Mouse (Mus musculus) megakaryocyte-erythroid progenitor cell, adult 5-6 weeks (primary cell): ENCODE measurements around the gene C2cd2l. TPM values are rescaled to one million over a fixed set of nuclear protein-coding genes. Genes with fewer than 3 reads are reported as not detected.
"Not testable (repeated sequence)": the region's sequence is repeated elsewhere in the genome, so short reads cannot be mapped to it uniquely, and the experiment has no call there.

Experiments used
- ATAC-seq: replicated peaks from 2 replicates; pipeline ENCODE4 v1.8.0; 2016; ENCODE audit warnings: mild to moderate bottlenecking, inconsistent platforms; ENCODE audit not compliant: severe bottlenecking, poor library complexity, low FRiP score, low TSS enrichment
- total RNA-seq, 2 experiments: library from RNA; stranded (forward) in 1 of 2; stranded (reverse) in 1 of 2; fragments of 200-1000, 215-1000 nt in 1 of 2; fragments of >200 nt in 1 of 2; fragmentation: Nextera tagmentation in 1 of 2; gene quantifications; 2 replicates each; pipeline ENCODE4 v1.2.3; 2014 to 2017

The C2cd2l gene
- total RNA-seq, 2 experiments from 2014 or later = 6.9 to 11.4 TPM

DNA sequence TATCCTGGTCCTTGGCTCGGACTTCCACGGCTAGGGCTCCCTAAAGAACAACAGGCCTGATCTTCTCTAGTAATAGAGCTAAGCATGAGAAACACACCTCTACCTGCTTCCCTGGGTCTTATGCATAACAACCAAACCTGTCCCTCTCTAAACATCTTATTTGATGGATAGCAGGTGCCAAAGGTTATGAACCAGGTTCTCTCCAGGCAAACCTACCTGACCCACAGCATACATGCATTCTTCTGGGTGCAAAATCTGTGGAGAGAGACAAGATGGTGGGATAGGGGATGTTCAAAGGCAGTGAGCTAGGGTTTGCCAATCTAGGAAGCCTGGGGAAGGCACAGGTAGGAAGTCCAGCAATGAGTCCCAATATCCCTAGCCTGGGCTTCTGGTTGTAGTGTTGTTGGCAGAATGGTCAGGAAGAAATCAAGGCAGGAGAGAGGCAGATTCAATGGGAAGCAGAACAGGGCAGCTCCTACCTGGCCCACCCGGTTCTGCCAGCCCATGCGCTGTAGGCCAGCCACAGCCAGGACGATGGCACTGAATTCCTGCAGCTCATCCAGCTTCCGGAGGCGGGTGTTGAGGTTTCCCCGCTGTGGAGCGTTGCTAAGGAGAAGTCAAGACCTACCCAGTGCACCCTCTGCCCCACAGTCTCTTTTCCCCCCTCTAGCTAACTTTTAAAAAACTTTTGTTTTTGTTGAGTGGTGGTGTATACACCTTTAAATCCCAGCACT is 17.5 kb upstream of the C2cd2l start:
- ATAC-seq = no peak

DNA sequence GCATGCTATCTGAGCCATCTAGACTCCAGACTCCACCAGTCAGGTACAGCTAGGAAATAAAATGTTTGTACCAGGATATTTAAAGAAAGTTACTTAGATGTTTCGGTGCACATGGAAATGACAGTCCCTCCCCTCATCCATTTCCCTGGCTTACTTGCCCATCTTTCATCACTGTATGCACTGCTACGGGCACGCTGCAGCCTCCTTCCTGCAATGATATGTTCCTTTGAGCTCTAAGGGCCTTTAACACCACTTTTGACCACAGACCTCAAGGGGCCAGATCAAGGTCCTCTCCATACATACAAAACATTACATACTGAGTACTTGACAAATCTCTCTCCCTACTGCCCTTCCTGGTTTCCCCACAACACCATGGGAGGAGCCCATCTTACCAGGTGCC is 16.9 kb upstream of the C2cd2l start:
- ATAC-seq = no peak

DNA sequence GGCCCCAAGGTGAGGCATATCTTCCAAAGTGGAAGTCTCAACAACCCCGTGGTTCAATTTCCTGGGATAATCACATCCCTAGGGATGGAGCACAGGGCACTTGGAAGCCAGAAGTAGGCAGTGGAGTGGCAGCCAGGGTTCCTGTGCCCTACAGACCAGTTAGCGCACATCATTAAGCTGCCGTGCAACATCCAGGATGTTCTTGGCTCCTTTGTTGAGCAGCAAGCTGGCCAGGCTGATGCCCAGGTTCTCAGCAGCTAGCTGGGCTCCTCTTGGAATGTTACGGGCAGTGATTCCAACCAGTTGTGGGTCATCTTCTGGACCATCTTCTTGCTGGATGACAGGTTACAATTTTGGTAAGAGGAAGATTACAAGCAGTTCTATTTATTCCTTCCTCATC is 16.4 kb upstream of the C2cd2l start:
- not testable (repeated sequence) for ATAC-seq

DNA sequence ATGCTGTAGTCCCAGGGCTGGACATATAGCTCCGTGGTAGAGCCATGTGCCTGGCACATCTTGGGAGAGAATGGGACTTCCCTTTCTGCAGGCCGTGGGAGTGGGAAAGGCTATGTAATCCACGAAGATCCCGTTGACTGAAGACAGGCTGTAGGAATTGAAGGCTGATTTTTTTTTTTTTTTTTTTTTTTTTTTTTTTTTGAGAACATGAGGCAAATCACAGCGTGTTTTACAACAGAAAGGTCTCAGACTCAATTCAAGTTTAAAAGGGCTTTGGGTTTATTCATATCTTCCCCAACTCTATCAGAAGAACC is 16.0 kb upstream of the C2cd2l start:
- ATAC-seq = no peak

DNA sequence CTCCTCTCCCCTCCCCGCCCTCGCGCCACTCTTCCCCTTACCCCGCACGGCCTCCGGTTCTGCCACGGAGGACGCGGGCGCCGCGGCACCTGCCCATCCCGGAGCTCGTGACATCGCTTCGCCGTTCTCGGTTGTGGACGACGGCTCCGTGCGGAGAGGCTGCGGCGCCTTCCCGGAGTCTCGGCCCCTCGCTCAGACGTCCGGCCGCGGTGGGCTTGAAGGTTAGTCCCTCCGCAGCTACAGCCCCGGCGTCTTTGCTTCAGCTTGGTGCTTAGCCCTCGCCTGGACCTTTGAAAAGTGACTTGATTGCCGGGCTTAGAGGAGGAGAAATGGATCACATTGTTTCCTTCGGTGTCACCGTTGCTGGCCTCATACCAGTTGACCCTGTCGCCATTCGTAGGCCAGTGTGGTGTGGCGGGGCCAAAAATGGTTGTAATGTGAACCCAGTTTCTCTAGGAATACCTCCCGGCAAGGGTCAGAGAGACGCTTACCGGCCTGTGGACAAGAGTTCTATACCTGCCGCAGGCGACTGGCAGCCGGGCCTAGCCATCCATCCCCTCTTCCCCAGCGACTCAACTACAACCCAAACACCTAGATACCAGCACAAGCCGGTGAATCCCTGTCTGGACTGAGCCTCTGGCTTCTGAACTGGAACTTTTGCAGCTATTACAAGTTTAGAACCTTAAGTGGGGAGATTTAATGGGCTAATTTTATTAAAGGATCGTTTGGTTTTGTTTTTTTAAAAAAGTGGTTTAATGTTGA is 15.4 kb upstream of the C2cd2l start:
- ATAC-seq = no peak

DNA sequence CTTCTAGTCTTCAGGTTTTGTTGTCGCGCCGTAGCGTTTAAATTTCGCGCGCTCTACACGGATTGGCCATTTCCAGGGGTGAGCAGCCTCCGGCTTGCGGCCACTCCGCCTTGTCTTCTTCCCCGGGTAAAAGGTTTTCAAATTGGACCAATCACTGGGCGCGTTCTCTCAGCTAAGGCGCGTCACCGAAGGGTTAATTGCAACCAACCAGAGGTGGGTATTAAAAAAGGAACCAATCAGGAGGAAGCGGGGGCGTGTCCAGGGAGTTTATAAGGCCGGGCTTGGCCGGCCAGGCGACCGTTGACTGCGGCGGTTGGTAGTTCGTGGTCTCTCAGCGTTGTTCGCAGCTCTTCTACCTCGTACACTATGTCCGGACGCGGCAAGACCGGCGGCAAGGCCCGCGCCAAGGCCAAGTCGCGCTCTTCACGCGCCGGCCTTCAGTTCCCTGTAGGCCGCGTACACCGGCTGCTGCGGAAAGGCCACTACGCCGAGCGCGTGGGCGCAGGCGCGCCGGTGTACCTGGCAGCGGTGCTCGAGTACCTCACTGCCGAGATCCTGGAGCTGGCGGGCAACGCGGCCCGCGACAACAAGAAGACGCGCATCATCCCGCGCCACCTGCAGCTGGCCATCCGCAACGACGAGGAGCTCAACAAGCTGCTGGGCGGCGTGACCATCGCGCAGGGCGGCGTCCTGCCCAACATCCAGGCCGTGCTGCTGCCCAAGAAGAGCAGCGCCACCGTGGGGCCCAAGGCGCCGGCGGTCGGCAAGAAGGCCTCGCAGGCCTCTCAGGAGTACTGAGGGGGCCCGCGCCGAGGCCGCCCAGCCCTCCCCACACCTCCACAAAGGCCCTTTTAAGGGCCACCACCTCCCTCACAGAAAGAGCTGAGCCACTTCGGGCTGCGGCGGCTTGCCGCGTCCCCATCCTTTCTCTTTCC is 14.6 kb upstream of the C2cd2l start, which contains the start of gene H2afx:
TSS of gene H2afx (plus strand) at position 299 of the 935 bp plus-strand sequence.
- ATAC-seq = peak; percentile 87

DNA sequence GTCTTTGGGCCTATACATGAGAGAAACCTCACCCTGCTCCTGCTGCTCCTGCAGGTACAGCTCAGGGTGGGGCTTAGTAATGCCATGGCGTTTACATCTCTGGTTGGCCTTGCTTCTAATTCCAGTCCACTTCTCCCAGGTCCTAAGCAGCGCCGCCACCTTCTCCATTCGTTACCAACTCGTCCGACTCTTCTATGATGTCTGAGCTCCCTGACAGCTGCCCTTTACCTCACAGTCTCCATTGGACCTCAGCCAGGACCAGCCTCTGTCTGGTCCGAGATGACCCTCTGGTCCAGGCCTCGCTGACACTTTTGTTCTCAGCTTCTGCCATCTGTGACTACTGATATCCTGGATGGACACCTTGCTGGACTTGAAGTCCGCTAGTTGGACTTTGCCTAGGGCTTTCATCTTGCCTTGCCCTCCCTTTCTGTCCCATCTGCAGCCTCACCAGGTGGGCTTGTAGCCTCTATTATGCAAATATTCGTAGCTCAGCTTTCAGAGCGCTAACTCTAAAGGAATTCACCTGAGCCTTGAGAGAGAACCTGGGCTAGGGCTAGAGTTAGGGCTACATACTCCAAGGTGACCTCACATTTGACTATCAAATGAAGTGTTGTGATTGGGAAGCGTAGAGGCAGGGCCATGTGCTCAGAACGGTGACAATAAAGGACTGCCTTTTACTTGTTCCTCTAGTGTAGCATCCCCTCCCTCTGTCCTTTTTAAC is 13.0 kb upstream of the C2cd2l start:
- no peak for ATAC-seq

DNA sequence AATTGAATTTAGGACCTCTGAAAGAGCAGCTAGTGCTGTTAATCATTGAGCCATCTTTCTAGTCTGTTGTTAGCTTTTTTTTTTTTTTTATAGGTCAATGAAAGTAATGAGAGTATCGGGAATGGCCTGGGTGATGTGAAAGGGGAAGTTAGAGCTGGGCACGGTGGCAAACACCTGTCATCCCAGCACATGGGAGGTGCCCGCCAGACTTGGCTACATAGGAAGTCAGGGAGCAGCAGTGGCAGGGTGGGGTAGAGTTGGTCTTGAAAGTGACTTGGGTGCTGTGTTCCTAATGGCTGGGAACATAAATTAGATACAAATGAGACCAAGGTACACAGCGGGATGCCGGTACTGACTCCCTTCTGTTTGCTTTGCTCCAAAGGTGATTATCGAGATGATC is 10.7 kb upstream of the C2cd2l start:
- ATAC-seq = no peak

DNA sequence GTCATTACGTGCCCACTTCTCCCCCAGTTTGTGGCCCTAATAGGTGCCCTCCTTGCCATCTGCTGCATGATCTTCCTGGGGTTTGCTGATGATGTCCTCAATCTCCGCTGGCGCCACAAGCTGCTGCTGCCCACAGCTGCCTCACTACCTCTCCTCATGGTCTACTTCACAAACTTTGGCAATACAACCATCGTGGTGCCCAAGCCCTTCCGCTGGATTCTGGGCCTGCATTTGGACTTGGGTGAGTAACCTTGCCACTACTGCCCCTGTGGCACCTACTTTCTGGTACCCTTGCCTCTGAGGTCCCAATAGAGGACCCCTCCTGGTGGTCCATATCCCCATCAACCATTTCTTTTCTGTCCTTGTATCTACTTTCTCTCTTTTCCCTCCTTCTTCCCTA is 7.8 kb upstream of the C2cd2l start:
- no peak for ATAC-seq

DNA sequence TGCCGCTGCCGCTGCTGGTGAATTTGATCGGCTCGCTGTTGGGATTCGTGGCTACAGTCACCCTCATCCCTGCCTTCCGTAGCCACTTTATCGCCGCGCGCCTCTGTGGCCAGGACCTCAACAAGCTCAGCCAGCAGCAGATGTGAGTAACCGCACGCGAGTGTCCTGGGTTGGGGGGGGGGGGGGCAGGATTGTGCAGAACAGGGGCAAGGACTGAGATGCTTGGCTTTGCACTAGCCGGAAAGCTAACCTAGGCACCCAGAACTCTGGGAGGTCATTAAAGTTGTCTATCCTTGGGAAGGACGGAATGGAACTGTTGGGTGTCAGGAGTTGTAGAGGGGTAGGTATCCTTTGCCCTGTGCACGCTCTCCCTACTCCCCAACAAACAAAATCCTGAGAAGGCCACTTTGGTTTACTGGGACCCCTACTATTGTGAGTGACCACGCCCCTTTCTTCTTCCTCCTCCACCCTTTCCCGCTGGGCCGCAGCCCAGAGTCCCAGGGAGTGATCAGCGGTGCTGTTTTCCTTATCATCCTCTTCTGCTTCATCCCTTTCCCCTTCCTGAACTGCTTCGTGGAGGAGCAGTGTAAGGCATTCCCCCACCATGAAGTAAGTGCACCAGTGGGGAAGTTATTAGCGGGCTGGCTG is 7.1 kb upstream of the C2cd2l start:
- peak; percentile 42 for ATAC-seq

DNA sequence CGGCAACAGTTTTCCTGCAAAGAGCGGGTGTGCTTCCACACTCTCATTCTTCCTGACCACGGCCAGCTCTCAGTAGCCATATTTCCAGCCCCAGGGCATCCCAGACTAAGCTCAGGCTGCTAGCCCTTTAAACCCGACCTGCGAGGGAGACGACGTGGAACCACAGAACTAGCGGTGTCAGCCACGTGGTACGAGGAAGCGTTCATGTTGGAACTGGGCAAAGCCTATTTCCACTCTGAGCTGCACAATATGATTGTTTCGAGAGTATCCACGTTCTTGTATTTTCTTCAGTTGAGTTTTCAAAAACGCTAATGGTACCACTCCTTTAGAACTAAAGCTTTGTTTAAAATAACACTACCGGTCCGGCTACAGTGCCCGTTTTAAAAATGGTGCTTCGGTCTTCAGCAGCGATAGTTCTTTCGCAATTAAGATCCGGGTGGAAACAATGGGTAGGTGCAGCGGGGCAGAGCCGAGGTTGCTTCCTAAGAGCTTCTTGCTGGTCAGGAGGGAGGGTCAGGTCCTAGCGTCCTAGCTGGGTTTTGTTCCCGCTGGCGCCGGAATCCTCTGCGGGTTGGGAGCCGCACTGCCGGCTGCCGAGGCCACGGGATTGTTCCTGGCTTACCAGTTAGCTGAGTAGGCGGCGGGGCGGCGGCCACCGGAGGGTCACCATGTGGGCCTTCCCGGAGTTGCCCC is 6.4 kb upstream of the C2cd2l start:
- peak; percentile 95 for ATAC-seq

DNA sequence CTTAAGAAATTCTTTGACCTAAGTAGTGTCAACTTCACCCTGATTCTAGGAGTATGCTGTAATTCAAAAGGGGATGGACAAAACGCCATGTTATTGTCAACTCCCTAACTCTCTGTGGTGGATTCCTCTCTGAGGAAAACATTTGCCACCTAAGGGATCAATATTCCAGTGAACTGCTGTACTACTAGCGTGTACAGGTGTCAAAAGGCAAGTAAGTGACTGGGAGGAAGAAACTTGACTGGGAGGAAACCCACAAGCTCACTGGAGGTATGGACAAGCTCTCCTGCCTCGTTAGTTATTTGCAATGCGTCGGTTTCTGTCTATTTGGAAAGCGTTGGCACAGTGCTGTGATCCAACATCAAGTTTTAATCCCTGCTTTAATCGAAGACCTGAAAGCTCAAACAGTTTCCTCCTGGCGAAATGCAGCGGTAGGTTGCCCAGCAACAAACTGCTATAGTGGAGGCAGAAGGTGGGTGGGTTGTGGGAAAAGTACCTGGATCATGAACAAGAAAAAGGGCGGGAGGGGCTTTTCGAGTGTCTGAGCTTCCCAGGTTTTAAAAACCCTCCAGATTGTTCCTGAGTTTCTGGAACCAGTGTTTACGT is 5.8 kb upstream of the C2cd2l start, which contains the start of gene Dpagt1:
TSS of gene Dpagt1 (plus strand) at position 252 of the 603 bp plus-strand sequence.
- ATAC-seq = no peak

DNA sequence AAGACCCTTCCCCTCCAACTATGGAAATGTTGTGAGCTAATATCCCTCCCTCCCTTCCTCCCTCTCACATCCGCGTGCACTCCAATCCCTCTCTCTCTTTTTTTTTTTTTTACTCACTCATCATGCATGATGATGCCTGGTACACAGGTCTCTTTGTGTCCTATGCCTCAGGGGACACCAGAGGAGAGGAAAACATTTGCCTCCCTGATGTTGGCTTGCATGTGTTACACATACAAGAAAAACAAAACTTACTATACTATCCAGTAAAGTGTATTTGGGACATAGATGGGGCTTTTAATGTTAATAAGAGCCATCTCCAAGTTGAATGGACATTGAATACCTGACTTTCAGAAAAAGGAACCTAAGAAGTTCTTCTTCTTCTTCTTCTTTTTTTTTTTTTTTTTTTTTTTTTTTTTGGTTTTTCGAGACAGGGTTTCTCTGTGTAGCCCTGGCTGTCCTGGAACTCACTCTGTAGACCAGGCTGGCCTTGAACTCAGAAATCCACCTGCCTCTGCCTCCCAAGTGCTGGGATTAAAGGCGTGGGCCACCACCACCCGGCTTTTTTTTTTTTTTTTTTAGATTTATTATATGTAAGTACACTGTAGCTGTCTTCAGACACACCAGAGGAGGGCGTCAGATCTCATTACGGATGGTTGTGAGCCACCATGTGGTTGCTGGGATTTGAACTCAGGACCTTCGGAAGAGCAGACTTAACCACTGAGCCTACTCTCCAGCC is 5.1 kb upstream of the C2cd2l start:
- ATAC-seq = not testable (repeated sequence)

DNA sequence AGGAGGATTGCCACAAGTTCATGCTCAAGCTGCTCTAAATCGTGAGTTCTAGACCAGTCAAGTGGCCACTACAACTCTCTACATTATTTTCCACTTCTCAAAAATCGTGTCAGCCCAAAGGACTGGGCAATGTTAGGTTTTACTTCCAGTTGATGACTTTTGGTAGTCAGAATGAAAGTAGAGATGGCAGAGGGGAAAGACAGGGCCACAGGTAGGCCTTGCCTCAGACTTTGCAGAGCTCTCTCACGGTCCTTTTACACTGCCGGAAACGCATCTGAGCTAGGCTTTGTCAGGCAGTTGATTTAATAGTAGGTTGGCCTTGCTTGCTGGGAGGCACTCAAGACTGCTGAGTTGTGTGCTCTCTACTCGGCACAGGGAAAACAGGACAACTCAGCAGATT is 4.1 kb upstream of the C2cd2l start:
- no peak for ATAC-seq

DNA sequence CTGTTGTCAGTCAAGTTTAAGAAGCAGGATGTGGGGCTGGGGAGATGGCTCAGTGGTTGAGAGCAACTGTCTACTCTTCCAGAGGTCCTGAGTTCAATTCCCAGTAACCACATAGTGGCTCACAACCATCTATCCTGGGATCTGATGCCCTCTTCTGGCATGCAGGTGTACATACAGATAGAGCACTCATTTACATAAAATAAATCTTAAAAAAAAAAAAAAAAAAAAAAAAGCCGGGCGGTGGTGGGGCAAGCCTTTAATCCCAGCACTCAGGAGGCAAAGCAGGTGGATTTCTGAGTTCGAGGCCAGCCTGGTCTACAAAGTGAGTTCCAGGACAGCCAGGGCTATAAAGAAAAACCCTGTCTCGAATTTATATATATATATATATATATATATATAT is 3.6 kb upstream of the C2cd2l start:
- ATAC-seq = not testable (repeated sequence)

DNA sequence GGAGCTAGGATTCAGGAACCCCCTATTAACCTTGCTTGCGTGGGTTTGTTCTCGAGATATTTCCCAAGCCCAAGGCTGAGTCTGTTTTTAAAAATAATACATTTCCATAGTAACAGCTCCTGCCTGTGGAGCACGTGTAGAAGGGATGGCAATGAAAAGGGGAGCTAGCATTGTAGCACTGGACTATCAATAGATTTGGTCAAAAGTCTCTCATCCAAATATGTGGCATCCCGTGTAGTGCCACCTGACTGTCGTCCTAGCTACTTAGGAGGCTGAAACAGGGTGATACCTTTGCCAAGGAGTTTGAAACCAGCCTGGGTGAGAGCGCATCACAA is 681 bp upstream of the C2cd2l start:
- ATAC-seq = no peak

DNA sequence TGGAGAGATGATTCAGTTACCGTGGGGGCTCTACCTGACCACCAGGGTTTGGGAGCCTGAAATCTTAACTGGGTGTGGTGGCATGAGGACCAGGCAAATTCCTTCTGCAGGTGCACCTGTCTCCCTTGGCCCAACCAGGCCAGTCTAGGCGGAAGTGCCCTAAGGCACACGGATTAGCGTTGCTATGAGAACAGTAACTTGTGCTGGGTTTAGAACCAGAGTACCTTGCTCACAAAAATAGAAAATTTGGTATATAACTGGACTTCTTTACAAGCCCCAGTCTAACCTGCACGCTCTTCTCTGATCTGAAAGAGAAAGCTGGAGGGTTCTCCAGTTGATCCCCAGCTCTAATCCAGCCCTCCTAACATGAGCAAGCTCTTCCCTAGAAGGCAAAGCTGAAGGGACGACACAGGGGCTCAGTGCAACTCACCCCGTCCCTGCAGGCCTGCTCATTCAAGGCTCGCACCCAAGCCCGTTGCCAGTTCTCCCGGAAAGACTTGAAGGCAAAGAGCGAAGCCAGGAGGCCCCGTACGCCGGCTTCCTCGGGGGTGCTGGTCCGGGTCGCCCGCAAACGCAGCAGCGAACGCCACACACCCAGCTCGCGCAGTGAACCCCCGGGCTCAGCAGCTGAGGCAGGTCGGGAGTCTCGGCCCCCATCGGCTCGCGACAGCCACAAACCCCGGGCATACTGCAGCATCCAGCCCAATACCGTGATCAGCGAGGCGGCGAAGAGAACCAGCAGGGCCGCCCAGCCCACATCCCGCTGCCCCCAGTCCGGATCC is 789 bp downstream of the C2cd2l start:
- ATAC-seq = no peak
